Mouse (Mus musculus): ENCODE measurements at regions not wholly inside any gene's neighbourhood (a gene's known extent, or its start where the extent isn't known, plus 50 kb on each side); places are given as distances from the start of the nearest gene placed in this dataset.

- no peaks in the 10 kb centered on the region for H3K4me1 ChIP-seq (replicated peaks)
- no peaks in the 10 kb centered on the region for H3K9me3 ChIP-seq
- 91% methylated on average over 7 of the region's 7 CpGs for WGBS
- H3K27me3 ChIP-seq (ENCODE audit: insufficient read depth, poor library complexity, severe bottlenecking): no peaks in the 10 kb centered on the region
- no peak for DNase-seq (ENCODE audit: low spot score)
- H3K27ac ChIP-seq: no peak overlapping the region
- H3K36me3 ChIP-seq: no peaks in the 10 kb centered on the region
- no peak overlapping the region for H3K4me3 ChIP-seq
These were observed 52.7 kb upstream of the Csl start for GRCm38 (mm10) chr10:99812069-99812650.

GRCm38 (mm10) chr10:99811430-99811829, 52.0 kb upstream of the Csl start:
- Histone ChIP-seq H3K4me1 (replicated peaks) (no peaks in the 10 kb centered on the region), H3K27ac (no peak overlapping the region), H3K36me3 (no peaks in the 10 kb centered on the region), H3K9me3 (no peaks in the 10 kb centered on the region), H3K4me3 (no peak overlapping the region), H3K27me3 (ENCODE audit: insufficient read depth, poor library complexity, severe bottlenecking) (no peaks in the 10 kb centered on the region)
- DNase-seq (ENCODE audit: low spot score): no peak
- WGBS: 88% methylated on average over 1 of the region's 1 CpGs

Data from hindbrain, embryonic 10.5 days (tissue).